Mouse (Mus musculus) embryonic stem cell, embryonic (primary cell): ENCODE data around the gene Fndc8.

Experiments used
- CTCF ChIA-PET, 4 experiments: fragments of 300-600 bp in 2 of 4; fragments of 350-600 bp in 2 of 4; sonication (Branson Sonifier 250); formaldehyde crosslinking; loops; one replicate each; lab custom pipeline; 2022; ENCODE audit warnings: inconsistent platforms in 2 of 4; lab: Charles Lee
- POLR2A ChIA-PET, 4 experiments: fragments of 300-600 bp in 2 of 4; fragments of 350-600 bp in 2 of 4; sonication (Branson Sonifier 250); formaldehyde crosslinking; loops; one replicate each; lab custom pipeline; 2022; ENCODE audit warnings: antibody characterized with exemption in 4 of 4, inconsistent platforms in 1 of 4; lab: Charles Lee

Fndc8 gene

GRCm38 (mm10) chr11:82861558-82861957, 30.4 kb upstream of the Fndc8 start:
- POLR2A ChIA-PET, result interaction anchor here in 3 of 4 experiments (0.6 to 2.3 kb wide), 6 partner anchors 8 to 415 kb away, joined by 3 to 7 read pairs (median 4); partner anchors contain the start of gene Rffl (in 1 of the 3)
- CTCF ChIA-PET, result interaction anchor here in 1 of 4 experiments (0.8 kb wide), 1 partner anchor 1093 kb away, joined by 5 read pairs; no protein-coding TSS in a partner anchor

- POLR2A ChIA-PET, result interaction anchor here in 1 of 4 experiments (1.4 kb wide), 1 partner anchor 12 kb away, joined by 4 read pairs; no protein-coding TSS in a partner anchor
- CTCF ChIA-PET, result no interaction called here
Measured at GRCm38 (mm10) chr11:82862638-82863037, 29.3 kb upstream of the Fndc8 start.

- ChIA-PET CTCF (no interaction called here), POLR2A (interaction anchor here in 1 of 4 experiments (1.2 to 1.4 kb wide), 2 partner anchors 12 to 36 kb away, joined by 3 to 4 read pairs; no protein-coding TSS in a partner anchor)
Measured at GRCm38 (mm10) chr11:82863059-82863458, 28.9 kb upstream of the Fndc8 start.

GRCm38 (mm10) chr11:82863488-82863931, 28.4 kb upstream of the Fndc8 start:
- ChIA-PET CTCF (no interaction called here), POLR2A (interaction anchor here in 1 of 4 experiments (1.2 to 1.4 kb wide), 2 partner anchors 13 to 36 kb away, joined by 3 to 4 read pairs; no protein-coding TSS in a partner anchor)

- CTCF ChIA-PET, result interaction anchor here (0.6 to 1.6 kb wide), 8 partner anchors 10 to 599 kb away, joined by 3 to 5 read pairs (median 3); no protein-coding TSS in a partner anchor
- POLR2A ChIA-PET, result interaction anchor here (0.6 to 7.4 kb wide), 20 partner anchors 8 to 755 kb away, joined by 3 to 66 read pairs (median 6); no protein-coding TSS in a partner anchor
Measured at GRCm38 (mm10) chr11:82865957-82866356, 26.0 kb upstream of the Fndc8 start.

GRCm38 (mm10) chr11:82866850-82867564, 24.9 kb upstream of the Fndc8 start:
- POLR2A ChIA-PET, result interaction anchor here in 3 of 4 experiments (0.7 to 7.4 kb wide), 23 partner anchors 8 to 48 kb away, joined by 3 to 66 read pairs (median 5); no protein-coding TSS in a partner anchor
- CTCF ChIA-PET, result interaction anchor here (0.5 to 1.6 kb wide), 10 partner anchors 10 to 650 kb away, joined by 3 to 5 read pairs (median 4); no protein-coding TSS in a partner anchor

GRCm38 (mm10) chr11:82867956-82868355, 24.0 kb upstream of the Fndc8 start:
- CTCF ChIA-PET, result interaction anchor here in 2 of 4 experiments (0.5 to 1.6 kb wide), 5 partner anchors 18 to 651 kb away, joined by 3 to 4 read pairs (median 4); no protein-coding TSS in a partner anchor
- POLR2A ChIA-PET, result interaction anchor here in 2 of 4 experiments (0.8 to 7.4 kb wide), 13 partner anchors 8 to 61 kb away, joined by 3 to 66 read pairs (median 5); no protein-coding TSS in a partner anchor

GRCm38 (mm10) chr11:82869506-82870172, 22.3 kb upstream of the Fndc8 start:
- ChIA-PET CTCF (interaction anchor here in 3 of 4 experiments (0.6 to 2.5 kb wide), 10 partner anchors 17 to 432 kb away, joined by 3 to 19 read pairs (median 5); no protein-coding TSS in a partner anchor), POLR2A (interaction anchor here in 3 of 4 experiments (0.6 to 7.4 kb wide), 34 partner anchors 8 to 128 kb away, joined by 3 to 66 read pairs (median 5); partner anchors contain the start of genes Cct6b (in 2 of the 3) and Zfp830 (in 2 of the 3))

GRCm38 (mm10) chr11:82870173-82871030, 21.5 kb upstream of the Fndc8 start:
- CTCF ChIA-PET, result interaction anchor here (0.6 to 2.5 kb wide), 17 partner anchors 9 to 432 kb away, joined by 3 to 19 read pairs (median 4); no protein-coding TSS in a partner anchor
- POLR2A ChIA-PET, result interaction anchor here in 3 of 4 experiments (0.6 to 7.4 kb wide), 42 partner anchors 9 to 851 kb away, joined by 3 to 66 read pairs (median 5); partner anchors contain the start of genes Cct6b (in 2 of the 3), Zfp830 (in 2 of the 3), Ap2b1 (in 1 of the 3) and Rad51d (in 1 of the 3)

- ChIA-PET CTCF (interaction anchor here (0.6 to 2.5 kb wide), 20 partner anchors 11 to 554 kb away, joined by 3 to 19 read pairs (median 4); partner anchors contain the start of gene Nle1 (in 1 of the 4)), POLR2A (interaction anchor here in 3 of 4 experiments (0.6 to 7.4 kb wide), 32 partner anchors 10 to 129 kb away, joined by 3 to 66 read pairs (median 5); partner anchors contain the start of genes Cct6b (in 3 of the 3), Zfp830 (in 3 of the 3) and Rad51d (in 1 of the 3))
Measured at GRCm38 (mm10) chr11:82871031-82871446, 20.9 kb upstream of the Fndc8 start, which contains the start of gene Rffl. Rffl (minus strand) TSS chr11:82871210.

GRCm38 (mm10) chr11:82874924-82875323, 17.0 kb upstream of the Fndc8 start:
- POLR2A ChIA-PET, result interaction anchor here in 3 of 4 experiments (0.6 to 2.8 kb wide), 22 partner anchors 8 to 240 kb away, joined by 3 to 22 read pairs (median 3); partner anchors contain the start of genes Cct6b (in 1 of the 3), Rad51d (in 1 of the 3) and Zfp830 (in 1 of the 3)
- CTCF ChIA-PET, result interaction anchor here in 3 of 4 experiments (0.6 to 2.4 kb wide), 7 partner anchors 11 to 542 kb away, joined by 3 to 11 read pairs (median 4); partner anchors contain the start of genes Nle1 (in 1 of the 3) and Rad51d (in 1 of the 3)

GRCm38 (mm10) chr11:82875631-82876030, 16.3 kb upstream of the Fndc8 start:
- ChIA-PET CTCF (interaction anchor here (0.5 to 2.4 kb wide), 11 partner anchors 11 to 601 kb away, joined by 3 to 11 read pairs (median 4); partner anchors contain the start of genes Nle1 (in 1 of the 4) and Rad51d (in 1 of the 4)), POLR2A (interaction anchor here in 3 of 4 experiments (0.6 to 2.8 kb wide), 28 partner anchors 8 to 184 kb away, joined by 3 to 22 read pairs (median 4); partner anchors contain the start of genes Rad51d (in 2 of the 3), Cct6b (in 1 of the 3) and Zfp830 (in 1 of the 3))

GRCm38 (mm10) chr11:82877726-82878344, 14.1 kb upstream of the Fndc8 start:
- POLR2A ChIA-PET, result interaction anchor here in 2 of 4 experiments (0.9 to 1.9 kb wide), 2 partner anchors 50 to 59 kb away, joined by 3 to 7 read pairs; no protein-coding TSS in a partner anchor
- CTCF ChIA-PET, result interaction anchor here in 1 of 4 experiments (1.3 kb wide), 1 partner anchor 59 kb away, joined by 4 read pairs; no protein-coding TSS in a partner anchor

- ChIA-PET CTCF (interaction anchor here in 3 of 4 experiments (0.6 to 1.8 kb wide), 6 partner anchors 17 to 64 kb away, joined by 3 to 7 read pairs (median 3); no protein-coding TSS in a partner anchor), POLR2A (interaction anchor here in 3 of 4 experiments (0.6 to 3.0 kb wide), 23 partner anchors 8 to 119 kb away, joined by 3 to 17 read pairs (median 4); partner anchors contain the start of genes Rffl (in 2 of the 3), Cct6b (in 1 of the 3) and Zfp830 (in 1 of the 3))
Measured at GRCm38 (mm10) chr11:82883180-82883579, 8.7 kb upstream of the Fndc8 start.

GRCm38 (mm10) chr11:82886559-82886958, 5.4 kb upstream of the Fndc8 start:
- POLR2A ChIA-PET, result interaction anchor here (0.6 to 4.1 kb wide), 21 partner anchors 11 to 412 kb away, joined by 3 to 27 read pairs (median 4); partner anchors contain the start of genes Cct6b (in 1 of the 4) and Zfp830 (in 1 of the 4)
- CTCF ChIA-PET, result interaction anchor here (0.6 to 1.9 kb wide), 46 partner anchors 8 to 1733 kb away, joined by 3 to 48 read pairs (median 4); partner anchors contain the start of genes Cct6b (in 1 of the 4), Rffl (in 1 of the 4) and Zfp830 (in 1 of the 4)
